Mouse (Mus musculus) kidney, embryonic 14.5 days (tissue): ENCODE results near the gene Pan2. TPM values are rescaled to one million over a fixed set of nuclear protein-coding genes. Genes with fewer than 3 reads are reported as not detected.

Source experiments
- ATAC-seq: fragments of 200-750 bp; cut with Nextera tagmentation; 2 replicates; pipeline ENCODE4 v1.8.0; 2017; ENCODE audit warnings: moderate number of reproducible peaks, mild to moderate bottlenecking, moderate TSS enrichment, moderate library complexity; ENCODE audit not compliant: low FRiP score, low TSS enrichment
- H3K27ac ChIP-seq: fragments of 300-500 bp; sonication (generic); 2 replicates; pipeline ENCODE4 v1.5.1; 2014; ENCODE audit warnings: low read depth, mild to moderate bottlenecking, low read length, moderate library complexity, mixed read lengths
- H3K27me3 ChIP-seq: fragments of 300-500 bp; sonication (generic); 2 replicates; pipeline ENCODE4 v1.6.1; 2014; ENCODE audit warnings: mild to moderate bottlenecking, low read length; ENCODE audit not compliant: control insufficient read depth, insufficient read depth
- H3K36me3 ChIP-seq: fragments of 300-500 bp; sonication (generic); 2 replicates; pipeline ENCODE4 v1.6.1; 2014; ENCODE audit warnings: low read length, mixed read lengths; ENCODE audit not compliant: control insufficient read depth, insufficient read depth
- H3K4me1 ChIP-seq: fragments of 300-500 bp; sonication (generic); 2 replicates; pipeline ENCODE4 v1.6.1; 2014; ENCODE audit warnings: low read length, mixed read lengths; ENCODE audit not compliant: control insufficient read depth, insufficient read depth
- H3K4me2 ChIP-seq: fragments of 300-500 bp; sonication (generic); replicated peaks from 2 replicates; pipeline ENCODE4 v1.6.1; 2014; ENCODE audit warnings: low read depth, mild to moderate bottlenecking, low read length
- H3K4me3 ChIP-seq: fragments of 300-500 bp; sonication (generic); 2 replicates; pipeline ENCODE4 v1.5.1; 2014; ENCODE audit warnings: mild to moderate bottlenecking, low read length
- H3K9ac ChIP-seq: fragments of 300-500 bp; sonication (generic); 2 replicates; pipeline ENCODE4 v1.6.1; 2014; ENCODE audit warnings: low read depth, mild to moderate bottlenecking, low read length, moderate library complexity
- H3K9me3 ChIP-seq: fragments of 300-500 bp; sonication (generic); 2 replicates; pipeline ENCODE4 v1.6.1; 2016; ENCODE audit warnings: low read length; ENCODE audit not compliant: control insufficient read depth
- WGBS: fragments of 180-500 bp; shearing (Covaris S2); extraction: QIAGEN DNeasy Blood & Tissue Kit; methylation state at CpG from one replicate; pipeline ENCODE4 v1.1.7; 2014; 5-methylcytosine and 5-hydroxymethylcytosine counted together
- polyA plus RNA-seq: library from polyadenylated mRNA; unstranded; fragments of >200 nt; fragmentation: Nextera tagmentation; extraction: Ambion mirVana; gene quantifications from 2 replicates; pipeline ENCODE4 v1.2.1, GENCODE M21; 2014

The Pan2 gene
- polyA plus RNA-seq, 1 experiment from 2014 or later: 44.0 TPM

DNA sequence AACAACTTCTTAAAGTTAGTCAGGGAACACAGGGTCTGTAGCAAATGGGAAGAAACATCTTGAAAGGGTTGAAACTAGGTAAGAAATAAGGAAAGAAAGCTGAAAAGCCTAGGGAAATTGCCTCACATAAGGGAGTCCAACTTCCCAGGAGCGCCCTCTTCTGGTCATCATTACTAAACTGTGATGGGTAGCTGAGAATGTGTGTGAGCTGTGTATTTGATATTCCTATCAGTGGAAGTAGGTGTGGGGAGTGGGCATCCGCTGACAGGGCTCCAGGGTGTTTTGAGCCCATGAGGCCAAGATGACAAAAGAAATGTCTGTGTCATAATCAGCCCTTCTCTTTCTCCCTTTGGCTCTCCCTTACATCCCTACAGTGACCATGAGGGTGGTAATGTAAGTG lies 55.7 kb downstream of the Pan2 start:
- Histone ChIP-seq H3K9me3 (no peaks in the 10 kb centered on the region), H3K9ac (no peak overlapping the region), H3K4me2 (no peak overlapping the region), H3K36me3 (peaks cover 84% of the 10 kb centered on the region), H3K4me1 (no peaks in the 10 kb centered on the region), H3K27me3 (no peaks in the 10 kb centered on the region), H3K27ac (no peak overlapping the region), H3K4me3 (no peak overlapping the region)
- ATAC-seq: no peak
- 51% methylated on average over 2 of the region's 2 CpGs for WGBS

DNA sequence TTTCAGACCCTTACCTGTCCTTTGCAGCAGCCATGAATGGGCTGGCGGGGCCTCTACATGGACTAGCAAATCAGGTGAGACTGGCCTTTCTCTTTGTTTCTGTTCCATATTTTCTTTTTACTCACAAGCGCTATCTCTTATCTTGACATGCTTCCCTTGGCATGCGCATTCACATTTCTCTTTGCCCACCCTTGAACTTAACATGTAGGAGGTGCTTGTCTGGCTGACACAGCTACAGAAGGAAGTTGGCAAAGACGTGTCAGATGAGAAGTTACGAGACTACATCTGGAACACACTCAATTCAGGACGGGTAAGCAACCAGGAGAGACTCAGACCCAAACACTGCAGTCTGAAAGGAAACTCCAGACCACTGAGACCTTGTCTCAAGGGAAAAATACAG lies 56.1 kb downstream of the Pan2 start:
- no peaks in the 10 kb centered on the region for H3K9me3 ChIP-seq
- H3K9ac ChIP-seq: no peak overlapping the region
- H3K4me3 ChIP-seq: no peak overlapping the region
- H3K4me2 ChIP-seq: no peak overlapping the region
- 88% methylated on average over 6 of the region's 6 CpGs for WGBS
- H3K27ac ChIP-seq: no peak overlapping the region
- ATAC-seq: no peak
- H3K27me3 ChIP-seq: no peaks in the 10 kb centered on the region
- H3K36me3 ChIP-seq: peaks cover 82% of the 10 kb centered on the region
- H3K4me1 ChIP-seq: no peaks in the 10 kb centered on the region

DNA sequence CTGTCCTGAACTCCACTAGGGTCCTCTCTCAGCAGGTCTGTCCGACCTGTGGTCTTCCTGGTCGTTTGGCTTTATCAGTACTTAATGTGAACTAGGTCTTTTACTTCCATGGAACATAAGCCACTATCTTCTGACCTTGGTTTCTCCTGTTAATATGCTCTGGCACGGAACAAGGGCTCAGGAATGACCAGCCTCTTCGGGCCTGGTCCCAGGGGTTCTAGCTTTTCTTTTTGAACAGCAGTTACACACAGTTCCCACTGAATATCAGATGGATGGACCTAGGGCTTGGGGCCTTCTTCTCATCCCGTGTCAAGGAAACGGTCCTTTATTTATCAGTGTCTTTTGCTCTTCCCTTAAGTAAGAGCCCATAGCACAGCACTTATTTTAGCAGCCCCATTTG lies 58.7 kb downstream of the Pan2 start:
- Histone ChIP-seq H3K9ac (no peak overlapping the region), H3K4me3 (no peak overlapping the region), H3K4me1 (no peaks in the 10 kb centered on the region), H3K4me2 (no peak overlapping the region), H3K27me3 (no peaks in the 10 kb centered on the region), H3K27ac (no peak overlapping the region), H3K9me3 (no peaks in the 10 kb centered on the region), H3K36me3 (peaks cover 70% of the 10 kb centered on the region)
- no peak for ATAC-seq
- 89% methylated on average over 6 of the region's 6 CpGs for WGBS

DNA sequence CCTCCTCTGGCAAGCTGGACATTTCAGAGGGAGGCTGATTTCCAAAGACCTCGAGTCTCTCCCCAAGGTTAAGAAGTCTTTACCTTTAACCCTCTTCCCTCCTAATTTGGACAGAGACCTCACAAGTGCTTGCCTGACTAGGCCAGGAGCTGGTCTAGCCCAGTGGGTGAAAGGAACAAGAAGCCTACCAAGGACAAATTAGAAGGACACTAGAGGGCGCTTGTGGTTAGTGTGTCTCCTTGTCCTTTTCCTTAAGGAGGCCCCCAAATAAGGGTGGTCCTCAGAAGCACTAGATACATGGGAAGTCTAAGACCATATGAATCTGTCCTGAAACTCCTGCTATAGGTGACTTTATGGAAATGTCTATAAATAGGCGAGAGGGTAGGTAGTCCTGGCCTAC lies 59.4 kb downstream of the Pan2 start:
- H3K9me3 ChIP-seq: no peaks in the 10 kb centered on the region
- peaks cover under 1% of the 10 kb centered on the region; the same call in 1 of the 2 replicates for H3K4me1 ChIP-seq
- no peak overlapping the region for H3K27ac ChIP-seq
- H3K4me3 ChIP-seq: no peak overlapping the region
- H3K36me3 ChIP-seq: peaks cover 65% of the 10 kb centered on the region
- H3K27me3 ChIP-seq: no peaks in the 10 kb centered on the region
- H3K4me2 ChIP-seq: no peak overlapping the region
- WGBS: 45% methylated on average over 3 of the region's 3 CpGs
- ATAC-seq: peak; percentile 34; the same call in 1 of the 2 replicates
- H3K9ac ChIP-seq: no peak overlapping the region

DNA sequence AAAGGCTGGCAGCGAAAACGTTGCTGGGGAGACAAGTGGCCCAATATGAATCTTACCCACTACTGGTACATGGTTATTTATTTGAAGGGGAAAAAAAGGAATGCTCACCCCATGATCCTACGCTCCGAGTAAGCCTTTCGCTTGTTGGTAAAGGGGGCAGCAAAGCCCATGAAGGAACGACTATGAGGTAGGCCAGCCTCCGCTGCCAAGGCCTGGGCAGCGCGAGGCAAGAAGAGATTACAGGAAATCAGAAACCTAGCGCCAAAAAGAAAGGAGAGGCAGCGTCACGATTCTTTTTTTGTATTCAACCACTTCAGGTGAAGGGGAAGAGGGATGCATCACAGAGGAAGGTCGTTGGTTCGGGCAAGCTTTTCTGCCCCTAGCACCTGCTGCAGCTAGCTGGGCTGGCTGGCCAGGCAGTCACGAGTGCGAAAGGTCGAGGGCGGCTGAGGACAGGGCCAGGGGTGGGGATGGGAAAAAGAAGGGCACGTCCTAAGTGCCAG lies 64.8 kb downstream of the Pan2 start:
- peak overlapping the region; percentile 70 for H3K4me3 ChIP-seq

DNA sequence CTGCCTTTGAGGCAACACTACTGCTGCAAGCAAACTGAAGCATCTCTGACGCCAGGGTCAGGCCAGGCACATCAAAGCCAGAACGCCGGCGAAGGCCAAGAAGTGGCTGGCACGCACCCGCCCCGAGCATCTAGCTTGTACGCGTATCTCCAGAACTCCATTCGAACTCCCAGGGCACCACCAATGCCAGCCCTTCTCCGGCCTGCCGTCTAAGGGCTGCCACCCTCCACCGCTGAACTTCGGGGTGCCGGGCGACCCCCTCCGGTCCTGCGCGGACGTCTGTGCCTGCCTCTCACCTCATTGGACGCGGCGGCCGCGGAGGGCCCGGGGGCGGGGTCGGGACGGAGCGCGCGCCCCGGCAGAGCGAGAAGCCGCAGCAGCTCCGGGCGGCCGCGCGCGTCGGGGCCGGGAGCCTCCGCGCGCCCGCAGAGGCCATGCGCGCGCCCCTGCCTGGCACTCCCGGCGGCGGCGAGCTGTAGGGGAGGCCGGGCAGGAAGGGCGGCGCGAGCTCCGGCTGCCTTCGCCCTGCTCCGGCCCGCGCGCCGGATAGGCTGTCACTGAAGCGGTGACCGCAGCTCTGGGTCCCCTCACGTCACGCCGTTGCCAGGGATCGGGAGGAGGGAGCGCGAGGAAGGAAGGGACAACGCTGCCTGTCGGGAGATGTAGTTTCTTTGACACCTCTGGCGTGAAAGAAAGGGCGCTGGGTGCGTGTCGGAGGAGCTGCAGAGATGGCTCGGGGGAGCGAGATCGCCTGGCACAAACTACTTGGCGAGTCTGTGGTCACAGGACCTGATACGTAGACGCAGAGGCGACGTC lies 65.5 kb downstream of the Pan2 start, which contains the start of gene Coq10a:
Gene Coq10a (minus strand): TSS at position 596 of the 816 bp plus-strand sequence.
- ATAC-seq: peak; percentile 96
- Histone ChIP-seq H3K27me3 (no peaks in the 10 kb centered on the region), H3K4me2 (peak within 1 kb of the TSS; percentile 86), H3K4me1 (peaks cover 7% of the 10 kb centered on the region), H3K9ac (peak within 1 kb of the TSS; percentile 73), H3K36me3 (peaks cover 7% of the 10 kb centered on the region), H3K4me3 (peak within 1 kb of the TSS; percentile 70), H3K9me3 (no peaks in the 10 kb centered on the region), H3K27ac (peak within 1 kb of the TSS; percentile 90)
- WGBS: under 1% methylated on average over 87 of the region's 87 CpGs

More for the DNA sequence above, 64.8 kb downstream of the Pan2 start:
- ATAC-seq: no peak
- peak overlapping the region; percentile 86 for H3K4me2 ChIP-seq
- WGBS: 13% methylated on average over 19 of the region's 19 CpGs
- no peaks in the 10 kb centered on the region for H3K27me3 ChIP-seq
- H3K4me1 ChIP-seq: peaks cover 7% of the 10 kb centered on the region
- H3K27ac ChIP-seq: peak overlapping the region; percentile 90; the same call in 1 of the 2 replicates
- H3K36me3 ChIP-seq: peaks cover 13% of the 10 kb centered on the region
- H3K9ac ChIP-seq: peak overlapping the region; percentile 73
- H3K9me3 ChIP-seq: no peaks in the 10 kb centered on the region

DNA sequence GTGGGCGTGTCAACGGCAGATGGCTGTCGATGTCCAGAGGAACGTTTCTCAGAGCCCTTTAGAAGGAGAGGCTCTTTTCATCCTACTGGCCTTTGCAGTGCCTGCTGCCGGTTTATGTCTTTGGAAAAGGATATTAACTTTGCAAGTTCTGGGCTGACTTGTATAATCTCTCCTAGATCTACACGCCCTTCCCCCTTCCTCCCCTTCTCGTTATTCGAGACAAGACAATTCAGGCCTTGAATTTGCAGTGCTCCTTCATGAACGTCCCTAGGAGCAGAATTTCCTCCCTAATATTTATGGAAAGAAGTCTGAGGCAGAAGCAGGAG lies 66.0 kb downstream of the Pan2 start:
- Histone ChIP-seq H3K9me3 (no peaks in the 10 kb centered on the region), H3K4me1 (peaks cover 7% of the 10 kb centered on the region), H3K27ac (peak overlapping the region; percentile 90), H3K9ac (peak overlapping the region; percentile 73), H3K36me3 (peaks cover 3% of the 10 kb centered on the region), H3K4me3 (peak overlapping the region; percentile 70), H3K27me3 (no peaks in the 10 kb centered on the region), H3K4me2 (peak overlapping the region; percentile 86)
- WGBS: 4% methylated on average over 9 of the region's 9 CpGs
- no peak for ATAC-seq

DNA sequence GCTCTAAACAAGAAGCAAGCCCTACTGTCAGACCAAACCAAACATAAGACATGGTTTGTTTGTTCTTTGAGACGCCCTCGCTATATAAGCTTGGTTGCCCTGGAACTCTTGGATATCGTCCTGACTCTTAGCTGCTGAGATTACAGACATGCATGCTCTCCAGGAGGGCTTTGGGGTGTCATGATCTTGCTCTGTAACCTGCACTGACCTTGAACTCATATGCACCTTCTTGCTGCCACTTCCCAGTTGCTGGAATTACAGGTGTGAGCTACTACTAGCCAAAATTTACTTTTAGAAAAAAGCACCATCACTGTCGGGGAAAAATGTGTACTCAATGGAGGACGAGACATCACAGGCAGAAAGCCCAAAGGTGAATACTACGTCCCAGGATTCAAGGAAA lies 66.5 kb downstream of the Pan2 start:
- Histone ChIP-seq H3K4me3 (peak overlapping the region; percentile 70), H3K9ac (peak overlapping the region; percentile 73; the same call in 1 of the 2 replicates), H3K36me3 (no peaks in the 10 kb centered on the region; the same call in 1 of the 2 replicates), H3K9me3 (no peaks in the 10 kb centered on the region), H3K4me2 (peak overlapping the region; percentile 86), H3K27ac (peak overlapping the region; percentile 90; the same call in 1 of the 2 replicates), H3K4me1 (peaks cover 7% of the 10 kb centered on the region), H3K27me3 (no peaks in the 10 kb centered on the region)
- WGBS: 82% methylated on average over 6 of the region's 6 CpGs
- ATAC-seq: no peak

DNA sequence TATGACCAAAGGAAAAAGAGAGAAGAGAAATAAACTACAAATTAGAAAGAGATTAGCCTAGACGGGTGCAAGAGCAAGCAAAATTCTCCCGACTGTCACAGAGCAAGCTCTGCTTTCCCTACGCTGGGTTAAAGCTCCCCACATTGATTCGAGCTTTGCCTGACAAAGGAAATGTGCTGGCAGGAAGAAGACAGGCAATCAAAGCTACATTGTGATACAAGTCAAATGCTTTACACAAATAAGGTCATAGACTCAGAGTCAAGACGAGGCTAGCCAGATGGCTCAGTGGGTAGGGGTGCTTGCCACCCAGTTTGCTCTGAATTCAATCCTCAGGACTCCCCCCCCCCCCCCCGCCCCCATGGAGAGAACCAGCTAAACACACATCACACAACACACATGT lies 66.9 kb downstream of the Pan2 start:
- Histone ChIP-seq H3K36me3 (no peaks in the 10 kb centered on the region; the same call in 1 of the 2 replicates), H3K27ac (no peak overlapping the region), H3K4me2 (no peak overlapping the region), H3K9me3 (no peaks in the 10 kb centered on the region), H3K9ac (no peak overlapping the region), H3K27me3 (no peaks in the 10 kb centered on the region), H3K4me3 (no peak overlapping the region), H3K4me1 (peaks cover 7% of the 10 kb centered on the region)
- no peak for ATAC-seq
- 61% methylated on average over 5 of the region's 6 CpGs for WGBS
